Mouse (Mus musculus) myocyte (in vitro differentiated cells): ENCODE data around the gene Cutc.

Experiments
- E2F4 ChIP-seq: IDR thresholded peaks from one replicate; pipeline ENCODE4 v1.6.1; 2011; ENCODE audit warnings: mild to moderate bottlenecking, control low read depth, moderate library complexity; ENCODE audit not compliant: insufficient read depth
- POLR2A ChIP-seq: IDR thresholded peaks from one replicate; pipeline ENCODE4 v1.6.1; 2011; ENCODE audit warnings: low read depth, mild to moderate bottlenecking, control low read depth, moderate library complexity; ENCODE audit not compliant: insufficient read length

- TF ChIP-seq E2F4 = no peak
- no peak for TF ChIP-seq POLR2A
Measured at GRCm38 (mm10) chr19:43711159-43711916, 41.5 kb upstream of the Cutc start.
